ENCODE assay signal across 11 mouse cellular contexts in the genomic region with DNA sequence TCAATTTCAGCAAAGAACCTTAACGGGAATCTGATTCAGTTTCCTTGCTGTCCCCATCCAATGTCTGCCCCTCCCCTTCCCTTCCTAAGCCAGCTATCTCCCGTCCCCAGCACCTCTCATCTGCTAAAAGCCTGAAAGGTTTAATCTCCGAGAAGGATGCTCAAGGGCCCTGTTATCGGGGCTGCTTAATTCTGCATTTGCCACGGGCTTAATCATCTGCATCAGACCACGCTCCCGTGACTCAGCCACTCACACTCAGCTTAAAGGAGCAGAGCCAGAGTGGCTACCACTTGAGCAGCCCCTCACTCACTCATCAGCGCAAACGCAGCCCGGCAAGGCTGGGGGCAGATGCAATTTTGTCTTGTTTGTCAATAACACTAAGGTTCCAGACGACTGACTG. TPM values are rescaled to one million over a fixed set of nuclear protein-coding genes. Genes with fewer than 3 reads are reported as not detected.
DNase-seq lines count a peak whose midpoint lies in the region; ATAC-seq lines count a peak whose summit lies in the region.
"Had no signal": no experiment of that assay in that cellular context is flagged by ENCODE, and none has a peak within 500 bp of the region (broad histone marks: within the 10 kb centered on the region; RNA-seq: fewer than 3 reads in every experiment).

No protein-coding gene starts in this region.

- no peak for ATAC-seq in neural tube, embryonic 11.5 days (ENCODE audit: insufficient read depth, low FRiP score, low TSS enrichment)
- peak; percentile 64 for ATAC-seq in hindbrain, embryonic 14.5 days (ENCODE audit: low FRiP score)
- ATAC-seq in midbrain, embryonic 14.5 days (ENCODE audit: low FRiP score, low TSS enrichment), result peak; percentile 78

- DNase-seq in neural tube, embryonic 11.5 days (ENCODE audit: low spot score), result peak; percentile 55
- no peak for DNase-seq in neural tube, embryonic 10.5 days (ENCODE audit: extremely low spot score, low spot score)
- DNase-seq in hindbrain, embryonic 14.5 days (ENCODE audit: low spot score), result peak; percentile 62
- peak; percentile 85 for DNase-seq in midbrain, embryonic 14.5 days
- no peak for DNase-seq in urinary bladder, adult 18-20 months (ENCODE audit: low spot score in 2 of 2)
- no peak for DNase-seq in cerebellum, adult 11 months
- DNase-seq in left cerebral cortex, adult 18-20 months (ENCODE audit: low spot score in 2 of 2), result no peak
- no peak for DNase-seq in thymus, postnatal 0 days (ENCODE audit: low spot score)
- DNase-seq: lung, postnatal 10 days; thymus, postnatal 36 days had no signal

- no peak overlapping the region for H3K4me3 ChIP-seq in neural tube, embryonic 11.5 days (ENCODE audit: low read depth, low read length)
- H3K4me3 ChIP-seq in hindbrain, embryonic 14.5 days (replicated peaks; ENCODE audit: low read length), result no peak overlapping the region
- H3K4me3 ChIP-seq in midbrain, embryonic 14.5 days (replicated peaks; ENCODE audit: low read depth, low read length), result no peak overlapping the region
- H3K4me3 ChIP-seq: limb, embryonic 10.5 days had no signal

- peaks cover 39% of the 10 kb centered on the region for H3K4me1 ChIP-seq in neural tube, embryonic 11.5 days (ENCODE audit: control insufficient read depth, insufficient read depth, low read length)
- peaks cover 44% of the 10 kb centered on the region for H3K4me1 ChIP-seq in hindbrain, embryonic 14.5 days (replicated peaks; ENCODE audit: control insufficient read depth, insufficient read depth, low read length)
- peaks cover 69% of the 10 kb centered on the region for H3K4me1 ChIP-seq in midbrain, embryonic 14.5 days (ENCODE audit: control insufficient read depth, insufficient read depth, low read length)

- no peaks in the 10 kb centered on the region for H3K36me3 ChIP-seq in neural tube, embryonic 11.5 days (ENCODE audit: control insufficient read depth, insufficient read depth, low read length)
- H3K36me3 ChIP-seq in hindbrain, embryonic 14.5 days (replicated peaks; ENCODE audit: control insufficient read depth, insufficient read depth), result no peaks in the 10 kb centered on the region
- H3K36me3 ChIP-seq in midbrain, embryonic 14.5 days (ENCODE audit: control insufficient read depth, insufficient read depth, low read length), result 0 out of 2 replicates have a peak, but pooled peaks cover 3% of the 10 kb centered on the region
- H3K36me3 ChIP-seq: limb, embryonic 10.5 days had no signal

- no peaks in the 10 kb centered on the region for H3K27me3 ChIP-seq in neural tube, embryonic 11.5 days (ENCODE audit: control insufficient read depth, insufficient read depth, low read length)
- no peaks in the 10 kb centered on the region for H3K27me3 ChIP-seq in hindbrain, embryonic 14.5 days (ENCODE audit: control insufficient read depth, insufficient read depth, low read length)
- H3K27me3 ChIP-seq in midbrain, embryonic 14.5 days (ENCODE audit: control insufficient read depth, insufficient read depth, low read length), result no peaks in the 10 kb centered on the region

- 55% methylated on average over 11 of the region's 11 CpGs for WGBS in neural tube, embryonic 11.5 days
- WGBS in hindbrain, embryonic 14.5 days, result 15% methylated on average over 11 of the region's 11 CpGs
- 2% methylated on average over 11 of the region's 11 CpGs for WGBS in midbrain, embryonic 14.5 days

- no peaks in the 10 kb centered on the region for H3K9me3 ChIP-seq in neural tube, embryonic 11.5 days (ENCODE audit: control insufficient read depth, low read length)
- no peaks in the 10 kb centered on the region for H3K9me3 ChIP-seq in hindbrain, embryonic 14.5 days (ENCODE audit: control insufficient read depth, low read length)
- H3K9me3 ChIP-seq in midbrain, embryonic 14.5 days (ENCODE audit: control insufficient read depth, low read length), result no peaks in the 10 kb centered on the region
- H3K9me3 ChIP-seq: limb, embryonic 10.5 days had no signal

- no peak overlapping the region for H3K4me2 ChIP-seq in neural tube, embryonic 11.5 days (ENCODE audit: low read depth)
- peak overlapping the region; percentile 40 for H3K4me2 ChIP-seq in hindbrain, embryonic 14.5 days (replicated peaks)
- peak overlapping the region; percentile 45 for H3K4me2 ChIP-seq in midbrain, embryonic 14.5 days (ENCODE audit: low read length)

- H3K27ac ChIP-seq in neural tube, embryonic 11.5 days (ENCODE audit: low read depth, low read length), result peak overlapping the region; percentile 50; the same call in 1 of the 2 replicates
- H3K27ac ChIP-seq in hindbrain, embryonic 14.5 days, result peak overlapping the region; percentile 78
- peak overlapping the region; percentile 87 for H3K27ac ChIP-seq in midbrain, embryonic 14.5 days (replicated peaks; ENCODE audit: low read depth, low read length)
- H3K27ac ChIP-seq: limb, embryonic 10.5 days had no signal

- H3K9ac ChIP-seq in neural tube, embryonic 11.5 days (ENCODE audit: low read length), result no peak overlapping the region
- peak overlapping the region; percentile 44 for H3K9ac ChIP-seq in hindbrain, embryonic 14.5 days
- peak overlapping the region; percentile 29; the same call in 1 of the 2 replicates for H3K9ac ChIP-seq in midbrain, embryonic 14.5 days (replicated peaks; ENCODE audit: low read length)

RNA-seq across cellular contexts. Expression of gene Srgap3, which starts 50.7 kb away (rescaled TPM):
- 37.4 and 42.0 TPM in 2 replicates for polyA plus RNA-seq in neural tube, embryonic 11.5 days (2014; fragmentation: Nextera tagmentation; extraction: Ambion mirVana)
- 49.9 and 50.7 TPM in 2 replicates for polyA plus RNA-seq in hindbrain, embryonic 14.5 days (2014; fragmentation: Nextera tagmentation; extraction: Ambion mirVana)
- polyA plus RNA-seq in midbrain, embryonic 14.5 days (2014; fragmentation: Nextera tagmentation; extraction: Ambion mirVana), result 58.6 and 68.8 TPM in 2 replicates
- 100 to 1,000 TPM; 217 to 223 TPM for total RNA-seq in left cerebral cortex, adult 18-20 months (2021)
- polyA plus RNA-seq in thymus, postnatal 0 days (2015; fragmentation: Nextera tagmentation; extraction: Ambion mirVana), result 0.71 and 1.2 TPM in 2 replicates

Comparison
In these comparisons a context has a peak if more than half of its experiments do, and no peak if none do; other contexts are left out.
1. DNase-seq: peak in neural tube, embryonic 11.5 days (single experiment), hindbrain, embryonic 14.5 days (single experiment) and midbrain, embryonic 14.5 days (single experiment); none in neural tube, embryonic 10.5 days (single experiment), urinary bladder, adult 18-20 months (0 of 2), cerebellum, adult 11 months (single experiment), left cerebral cortex, adult 18-20 months (0 of 2) and thymus, postnatal 0 days (single experiment).
2. RNA of gene Srgap3, which starts 50.7 kb away (polyA plus RNA-seq): 58.6 to 68.8 TPM in midbrain, embryonic 14.5 days, 49.9 to 50.7 TPM in hindbrain, embryonic 14.5 days and 37.4 to 42.0 TPM in neural tube, embryonic 11.5 days; 0.71 to 1.2 TPM in thymus, postnatal 0 days; every median in the first group is over 10 times any median in the second.
3. Peak in every context shown above with its lines, with median percentiles within 50 percentile points of each other: H3K27ac ChIP-seq.